Mouse (Mus musculus): ENCODE measurements at regions not wholly inside any gene's neighbourhood (a gene's known extent, or its start where the extent isn't known, plus 50 kb on each side); places are given as distances from the start of the nearest gene placed in this dataset.

- Histone ChIP-seq H3K4me1 (ENCODE audit: control insufficient read depth, insufficient read depth, low read length) (no peaks in the 10 kb centered on the region), H3K27me3 (ENCODE audit: control insufficient read depth, insufficient read depth, low read length) (no peaks in the 10 kb centered on the region), H3K4me3 (ENCODE audit: low read length) (no peak overlapping the region), H3K36me3 (ENCODE audit: control insufficient read depth, insufficient read depth, low read length) (no peaks in the 10 kb centered on the region), H3K9ac (ENCODE audit: low read depth, low read length) (no peak overlapping the region), H3K9me3 (ENCODE audit: control insufficient read depth, low read length) (no peaks in the 10 kb centered on the region), H3K4me2 (replicated peaks; ENCODE audit: low read depth, low read length) (no peak overlapping the region), H3K27ac (ENCODE audit: low read depth, low read length) (no peak overlapping the region)
- 81% methylated on average over 2 of the region's 2 CpGs for WGBS
- ATAC-seq (ENCODE audit: low FRiP score, low TSS enrichment) = no peak
Measured at GRCm38 (mm10) chr14:9492228-9492627, 826.2 kb upstream of the 4930452B06Rik start.

GRCm38 (mm10) chr14:9488585-9488984, 822.5 kb upstream of the 4930452B06Rik start:
- Histone ChIP-seq H3K4me2 (replicated peaks; ENCODE audit: low read depth, low read length) (no peak overlapping the region), H3K27me3 (ENCODE audit: control insufficient read depth, insufficient read depth, low read length) (no peaks in the 10 kb centered on the region), H3K9ac (ENCODE audit: low read depth, low read length) (no peak overlapping the region), H3K27ac (ENCODE audit: low read depth, low read length) (no peak overlapping the region), H3K36me3 (ENCODE audit: control insufficient read depth, insufficient read depth, low read length) (no peaks in the 10 kb centered on the region), H3K4me1 (ENCODE audit: control insufficient read depth, insufficient read depth, low read length) (no peaks in the 10 kb centered on the region), H3K4me3 (ENCODE audit: low read length) (no peak overlapping the region), H3K9me3 (ENCODE audit: control insufficient read depth, low read length) (no peaks in the 10 kb centered on the region)
- ATAC-seq (ENCODE audit: low FRiP score, low TSS enrichment) = peak; percentile 32; the same call in 1 of the 2 replicates
- WGBS = 6% methylated on average over 1 of the region's 1 CpGs

GRCm38 (mm10) chr14:9478981-9479380, 812.9 kb upstream of the 4930452B06Rik start:
- Histone ChIP-seq H3K4me2 (replicated peaks; ENCODE audit: low read depth, low read length) (no peak overlapping the region), H3K27me3 (ENCODE audit: control insufficient read depth, insufficient read depth, low read length) (no peaks in the 10 kb centered on the region), H3K4me3 (ENCODE audit: low read length) (no peak overlapping the region), H3K27ac (ENCODE audit: low read depth, low read length) (no peak overlapping the region), H3K36me3 (ENCODE audit: control insufficient read depth, insufficient read depth, low read length) (no peaks in the 10 kb centered on the region), H3K9me3 (ENCODE audit: control insufficient read depth, low read length) (no peaks in the 10 kb centered on the region), H3K9ac (ENCODE audit: low read depth, low read length) (no peak overlapping the region), H3K4me1 (ENCODE audit: control insufficient read depth, insufficient read depth, low read length) (no peaks in the 10 kb centered on the region)
- ATAC-seq (ENCODE audit: low FRiP score, low TSS enrichment) = no peak

- H3K27ac ChIP-seq (ENCODE audit: low read depth, low read length) = no peak overlapping the region
- H3K36me3 ChIP-seq (ENCODE audit: control insufficient read depth, insufficient read depth, low read length) = no peaks in the 10 kb centered on the region
- no peak for ATAC-seq (ENCODE audit: low FRiP score, low TSS enrichment)
- H3K27me3 ChIP-seq (ENCODE audit: control insufficient read depth, insufficient read depth, low read length) = no peaks in the 10 kb centered on the region
- no peaks in the 10 kb centered on the region for H3K4me1 ChIP-seq (ENCODE audit: control insufficient read depth, insufficient read depth, low read length)
- H3K9me3 ChIP-seq (ENCODE audit: control insufficient read depth, low read length) = no peaks in the 10 kb centered on the region
- H3K4me2 ChIP-seq (replicated peaks; ENCODE audit: low read depth, low read length) = no peak overlapping the region
- WGBS = 82% methylated on average over 7 of the region's 7 CpGs
- H3K9ac ChIP-seq (ENCODE audit: low read depth, low read length) = no peak overlapping the region
- no peak overlapping the region for H3K4me3 ChIP-seq (ENCODE audit: low read length)
Measured at GRCm38 (mm10) chr14:9475169-9475568, 809.1 kb upstream of the 4930452B06Rik start.

GRCm38 (mm10) chr14:9469686-9470085, 803.6 kb upstream of the 4930452B06Rik start:
- no peak overlapping the region for H3K4me3 ChIP-seq (ENCODE audit: low read length)
- ATAC-seq (ENCODE audit: low FRiP score, low TSS enrichment) = no peak
- H3K4me1 ChIP-seq (ENCODE audit: control insufficient read depth, insufficient read depth, low read length) = no peaks in the 10 kb centered on the region
- H3K9ac ChIP-seq (ENCODE audit: low read depth, low read length) = no peak overlapping the region
- no peak overlapping the region for H3K4me2 ChIP-seq (replicated peaks; ENCODE audit: low read depth, low read length)
- no peaks in the 10 kb centered on the region for H3K36me3 ChIP-seq (ENCODE audit: control insufficient read depth, insufficient read depth, low read length)
- H3K27me3 ChIP-seq (ENCODE audit: control insufficient read depth, insufficient read depth, low read length) = no peaks in the 10 kb centered on the region
- no peak overlapping the region for H3K27ac ChIP-seq (ENCODE audit: low read depth, low read length)
- H3K9me3 ChIP-seq (ENCODE audit: control insufficient read depth, low read length) = no peaks in the 10 kb centered on the region

GRCm38 (mm10) chr14:9468654-9469053, 802.6 kb upstream of the 4930452B06Rik start:
- H3K27ac ChIP-seq (ENCODE audit: low read depth, low read length) = no peak overlapping the region
- H3K4me3 ChIP-seq (ENCODE audit: low read length) = no peak overlapping the region
- no peaks in the 10 kb centered on the region for H3K9me3 ChIP-seq (ENCODE audit: control insufficient read depth, low read length)
- H3K36me3 ChIP-seq (ENCODE audit: control insufficient read depth, insufficient read depth, low read length) = no peaks in the 10 kb centered on the region
- no peak overlapping the region for H3K9ac ChIP-seq (ENCODE audit: low read depth, low read length)
- H3K4me1 ChIP-seq (ENCODE audit: control insufficient read depth, insufficient read depth, low read length) = no peaks in the 10 kb centered on the region
- no peak overlapping the region for H3K4me2 ChIP-seq (replicated peaks; ENCODE audit: low read depth, low read length)
- 60% methylated on average over 3 of the region's 3 CpGs for WGBS
- H3K27me3 ChIP-seq (ENCODE audit: control insufficient read depth, insufficient read depth, low read length) = no peaks in the 10 kb centered on the region
- ATAC-seq (ENCODE audit: low FRiP score, low TSS enrichment) = no peak

GRCm38 (mm10) chr14:9467690-9468458, 801.8 kb upstream of the 4930452B06Rik start:
- Histone ChIP-seq H3K27ac (ENCODE audit: low read depth, low read length) (no peak overlapping the region), H3K27me3 (ENCODE audit: control insufficient read depth, insufficient read depth, low read length) (no peaks in the 10 kb centered on the region), H3K9me3 (ENCODE audit: control insufficient read depth, low read length) (no peaks in the 10 kb centered on the region), H3K4me2 (replicated peaks; ENCODE audit: low read depth, low read length) (no peak overlapping the region), H3K4me1 (ENCODE audit: control insufficient read depth, insufficient read depth, low read length) (no peaks in the 10 kb centered on the region), H3K4me3 (ENCODE audit: low read length) (no peak overlapping the region), H3K9ac (ENCODE audit: low read depth, low read length) (no peak overlapping the region), H3K36me3 (ENCODE audit: control insufficient read depth, insufficient read depth, low read length) (no peaks in the 10 kb centered on the region)
- 52% methylated on average over 7 of the region's 7 CpGs for WGBS
- peak; percentile 72 for ATAC-seq (ENCODE audit: low FRiP score, low TSS enrichment)

GRCm38 (mm10) chr14:9460006-9460405, 794.0 kb upstream of the 4930452B06Rik start:
- Histone ChIP-seq H3K36me3 (ENCODE audit: control insufficient read depth, insufficient read depth, low read length) (no peaks in the 10 kb centered on the region), H3K4me3 (ENCODE audit: low read length) (no peak overlapping the region), H3K27ac (ENCODE audit: low read depth, low read length) (no peak overlapping the region), H3K9me3 (ENCODE audit: control insufficient read depth, low read length) (no peaks in the 10 kb centered on the region), H3K9ac (ENCODE audit: low read depth, low read length) (no peak overlapping the region), H3K4me2 (replicated peaks; ENCODE audit: low read depth, low read length) (no peak overlapping the region), H3K4me1 (ENCODE audit: control insufficient read depth, insufficient read depth, low read length) (no peaks in the 10 kb centered on the region), H3K27me3 (ENCODE audit: control insufficient read depth, insufficient read depth, low read length) (no peaks in the 10 kb centered on the region)
- ATAC-seq (ENCODE audit: low FRiP score, low TSS enrichment) = no peak
- WGBS = 94% methylated on average over 3 of the region's 3 CpGs

- no peak for ATAC-seq (ENCODE audit: low FRiP score, low TSS enrichment)
Measured at GRCm38 (mm10) chr14:9458856-9459255, 792.8 kb upstream of the 4930452B06Rik start.

More at GRCm38 (mm10) chr14:9458856-9459255, 792.8 kb upstream of the 4930452B06Rik start:
- H3K9me3 ChIP-seq (ENCODE audit: control insufficient read depth, low read length) = no peaks in the 10 kb centered on the region
- no peak overlapping the region for H3K4me3 ChIP-seq (ENCODE audit: low read length)
- H3K9ac ChIP-seq (ENCODE audit: low read depth, low read length) = no peak overlapping the region
- no peak overlapping the region for H3K27ac ChIP-seq (ENCODE audit: low read depth, low read length)
- WGBS = 77% methylated on average over 2 of the region's 2 CpGs
- no peaks in the 10 kb centered on the region for H3K27me3 ChIP-seq (ENCODE audit: control insufficient read depth, insufficient read depth, low read length)
- no peaks in the 10 kb centered on the region for H3K36me3 ChIP-seq (ENCODE audit: control insufficient read depth, insufficient read depth, low read length)
- H3K4me2 ChIP-seq (replicated peaks; ENCODE audit: low read depth, low read length) = no peak overlapping the region
- H3K4me1 ChIP-seq (ENCODE audit: control insufficient read depth, insufficient read depth, low read length) = no peaks in the 10 kb centered on the region

Measured in kidney, embryonic 14.5 days (tissue).